Mouse (Mus musculus) left cerebral cortex, postnatal 14 days (tissue): ENCODE results near the gene H2-DMa. TPM values are rescaled to one million over a fixed set of nuclear protein-coding genes. Genes with fewer than 3 reads are reported as not detected.

Source experiments
- DNase-seq, 2 experiments: peaks; one replicate each; pipeline ENCODE4 v3.0.0; 2021 to 2022; ENCODE audit warnings: low spot score in 2 of 2, mixed read lengths in 1 of 2
- intact Hi-C: fragments of 180-260 bp; cut with DNase I; formaldehyde crosslinking; loops from one replicate; pipeline ENCODE4 v1.15.1; 2025
- long read RNA-seq, 2 experiments: library from polyadenylated mRNA; stranded (forward); transcript quantifications; one replicate each; pipeline ENCODE4 v2.0.0; 2021
- total RNA-seq, 2 experiments: library from RNA; stranded (reverse); gene quantifications; 2 replicates each; pipeline ENCODE4 v1.2.3; 2021

H2-DMa gene
- 10 to 100 TPM; 25.8 to 29.1 TPM for total RNA-seq
- long read RNA-seq, experiment 1, transcript H2-DMa-205 (5 exons, 1,108 nt): major isoform, 18 of 25 reads
- long read RNA-seq, experiment 1, partial matches to known transcripts: 3 of 25 reads
- long read RNA-seq, experiment 1, other reads (novel, unspliced or antisense): 4 of 25 reads
- long read RNA-seq, experiment 2, transcript H2-DMa-205 (5 exons, 1,108 nt): major isoform, 13 of 27 reads
- long read RNA-seq, experiment 2, partial matches to known transcripts: 1 of 27 reads
- long read RNA-seq, experiment 2, other reads (novel, unspliced or antisense): 13 of 27 reads

DNA sequence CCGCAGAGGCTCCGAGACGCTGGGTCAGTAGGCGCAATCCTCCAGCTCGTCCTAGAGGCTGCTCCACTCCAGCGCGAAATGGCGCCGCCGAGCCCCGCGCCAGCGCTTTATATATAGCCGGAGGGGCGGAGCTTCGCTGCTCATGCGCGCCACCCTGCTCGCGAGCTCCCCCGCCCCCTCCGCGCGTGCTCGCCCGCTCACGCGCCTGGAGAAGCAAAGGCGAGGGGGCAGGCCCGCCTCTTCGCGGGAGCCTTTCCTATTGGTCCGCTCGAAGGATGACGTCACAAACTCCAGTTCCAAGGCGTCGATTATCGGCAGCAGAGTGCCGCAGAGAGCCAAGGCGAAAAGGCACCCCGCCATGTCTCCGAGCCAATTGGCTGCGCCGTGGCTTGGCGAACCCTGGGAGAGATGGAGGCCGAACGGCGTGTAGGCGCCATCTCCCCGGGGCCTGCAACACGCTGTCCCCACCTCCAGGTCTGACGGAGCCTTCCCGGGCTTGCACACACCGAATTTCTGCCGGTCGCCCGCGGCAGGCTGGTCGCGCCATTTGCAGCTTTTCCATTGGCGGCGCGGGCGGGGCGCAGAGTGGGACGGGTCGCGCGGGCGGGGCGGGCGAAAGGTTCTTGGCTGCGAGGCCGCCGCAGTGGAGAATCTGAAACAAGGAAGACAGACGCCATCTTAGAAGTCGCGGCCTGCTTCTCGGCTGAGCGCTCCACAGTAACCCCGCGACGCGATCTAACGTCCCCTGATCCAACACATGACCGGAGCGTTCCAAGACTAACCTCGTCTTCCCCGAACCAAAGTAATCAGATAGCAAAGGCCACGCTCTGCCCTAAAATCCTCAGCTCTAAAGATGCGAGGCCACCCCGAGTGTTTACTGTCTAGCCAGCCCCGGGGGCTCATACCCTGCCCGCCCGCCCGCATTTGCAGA is at the start of gene H2-DMa:
H2-DMa (plus strand) TSS at position 293 of the 931 bp plus-strand sequence.
- intact Hi-C loops: loop anchor here (5.0 kb wide), 2 partner anchors 82 to 473 kb away; partner anchors contain the start of genes Col11a2 and Pbx2
- peak; percentile 99 for DNase-seq

- no peak for DNase-seq
- intact Hi-C loops: no loop called here
These were observed 47.2 kb upstream of the H2-DMa start for GRCm38 (mm10) chr17:34072091-34072490.

- intact Hi-C loops: no loop called here
- peak; percentile 83 for DNase-seq
These were observed 44.1 kb upstream of the H2-DMa start for GRCm38 (mm10) chr17:34075271-34075670.

GRCm38 (mm10) chr17:34077549-34077948 is 41.8 kb upstream of the H2-DMa start:
- intact Hi-C loops: no loop called here
- DNase-seq: peak; percentile 71 to 86

DNA sequence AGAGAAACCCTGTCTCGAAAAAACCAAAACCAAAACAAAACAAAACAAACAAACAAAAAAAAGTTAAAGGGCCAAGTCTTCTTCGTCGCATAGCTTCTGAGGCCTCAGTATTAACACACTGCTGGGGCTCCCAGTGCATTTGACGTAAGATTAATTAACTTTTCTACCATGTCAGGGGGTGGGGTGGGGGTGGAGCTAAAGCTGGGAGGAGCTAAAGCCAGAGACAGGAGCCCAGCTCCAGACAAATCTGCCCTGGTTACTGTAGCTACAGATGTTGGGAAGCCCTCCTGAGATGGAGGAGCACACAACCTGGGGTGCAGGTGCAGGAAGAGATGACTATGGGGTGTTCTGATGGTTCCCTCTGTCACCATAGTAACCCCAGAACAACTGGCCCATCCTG is 41.2 kb upstream of the H2-DMa start:
- DNase-seq: no peak
- intact Hi-C loops: loop anchor here (1.0 kb wide), 1 partner anchor 91 kb away; no protein-coding TSS in a partner anchor

- DNase-seq: no peak
- intact Hi-C loops: no loop called here
These were observed 40.3 kb upstream of the H2-DMa start for GRCm38 (mm10) chr17:34079002-34079401.

GRCm38 (mm10) chr17:34079621-34080020 is 39.7 kb upstream of the H2-DMa start:
- intact Hi-C loops: no loop called here
- DNase-seq: peak; percentile 49 to 75

- intact Hi-C loops: no loop called here
- no peak for DNase-seq
These were observed 36.2 kb upstream of the H2-DMa start for GRCm38 (mm10) chr17:34083104-34083503.

- no peak for DNase-seq
- intact Hi-C loops: no loop called here
These were observed 32.0 kb upstream of the H2-DMa start for GRCm38 (mm10) chr17:34087386-34087785.

GRCm38 (mm10) chr17:34088124-34088523 is 31.2 kb upstream of the H2-DMa start:
- DNase-seq: peak in 1 of 2 experiments; percentile 51
- intact Hi-C loops: no loop called here

DNA sequence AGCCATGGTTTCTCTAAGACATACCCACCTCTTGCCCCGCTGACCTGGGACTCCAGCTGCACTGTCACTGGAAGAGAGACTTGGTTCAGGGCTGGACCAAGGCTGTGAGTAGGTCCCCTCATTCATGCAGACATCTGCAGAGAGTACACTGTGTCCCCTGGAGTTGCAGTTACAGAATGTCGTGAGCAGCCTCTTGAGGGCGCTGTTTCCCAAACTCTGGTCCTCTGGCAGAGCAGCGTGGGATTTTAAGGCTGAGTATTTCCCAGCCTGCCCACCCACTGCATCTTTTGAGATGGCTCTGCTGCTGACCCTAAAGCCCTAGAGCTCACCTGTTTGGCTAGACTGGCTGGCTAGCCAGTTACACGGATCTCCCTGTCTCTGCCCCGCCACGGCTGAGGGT is 28.4 kb upstream of the H2-DMa start:
- intact Hi-C loops: no loop called here
- peak in 1 of 2 experiments; percentile 62 for DNase-seq

- intact Hi-C loops: no loop called here
- DNase-seq: no peak
These were observed 27.0 kb upstream of the H2-DMa start, which contains the start of gene H2-Oa for GRCm38 (mm10) chr17:34092197-34092875. TSS of gene H2-Oa (plus strand) at chr17:34092340.

GRCm38 (mm10) chr17:34093199-34093874 is 26.0 kb upstream of the H2-DMa start:
- DNase-seq: no peak
- intact Hi-C loops: no loop called here

GRCm38 (mm10) chr17:34094283-34095035 is 24.9 kb upstream of the H2-DMa start:
- no peak for DNase-seq
- intact Hi-C loops: no loop called here

DNA sequence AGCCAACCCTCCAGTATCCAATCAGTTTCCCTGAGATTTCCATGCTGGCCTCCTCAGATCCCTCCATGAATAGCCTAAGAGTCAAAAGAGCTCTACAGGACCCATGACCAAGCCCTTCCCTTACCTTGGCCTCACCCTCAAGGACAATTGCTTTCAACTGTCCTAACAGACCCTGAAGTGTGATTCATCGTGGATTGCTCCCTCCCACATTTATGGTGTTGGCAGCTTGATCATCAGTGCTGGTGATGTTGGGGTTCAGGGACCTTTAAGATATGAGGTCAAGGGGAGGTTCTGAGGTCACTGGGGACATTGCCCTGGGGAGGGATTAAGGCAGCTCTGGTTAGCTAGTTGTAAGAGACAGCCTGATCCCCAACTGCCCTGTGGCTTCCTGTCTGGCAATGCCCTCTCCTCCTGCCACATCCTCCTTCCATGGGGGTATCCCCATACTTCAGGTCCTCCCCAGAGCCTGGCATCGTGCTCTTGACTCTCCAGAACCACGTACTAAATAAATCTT is 22.8 kb upstream of the H2-DMa start:
- DNase-seq: no peak
- intact Hi-C loops: no loop called here

- DNase-seq: no peak
- intact Hi-C loops: no loop called here
These were observed 22.1 kb upstream of the H2-DMa start for GRCm38 (mm10) chr17:34097272-34097671.

DNA sequence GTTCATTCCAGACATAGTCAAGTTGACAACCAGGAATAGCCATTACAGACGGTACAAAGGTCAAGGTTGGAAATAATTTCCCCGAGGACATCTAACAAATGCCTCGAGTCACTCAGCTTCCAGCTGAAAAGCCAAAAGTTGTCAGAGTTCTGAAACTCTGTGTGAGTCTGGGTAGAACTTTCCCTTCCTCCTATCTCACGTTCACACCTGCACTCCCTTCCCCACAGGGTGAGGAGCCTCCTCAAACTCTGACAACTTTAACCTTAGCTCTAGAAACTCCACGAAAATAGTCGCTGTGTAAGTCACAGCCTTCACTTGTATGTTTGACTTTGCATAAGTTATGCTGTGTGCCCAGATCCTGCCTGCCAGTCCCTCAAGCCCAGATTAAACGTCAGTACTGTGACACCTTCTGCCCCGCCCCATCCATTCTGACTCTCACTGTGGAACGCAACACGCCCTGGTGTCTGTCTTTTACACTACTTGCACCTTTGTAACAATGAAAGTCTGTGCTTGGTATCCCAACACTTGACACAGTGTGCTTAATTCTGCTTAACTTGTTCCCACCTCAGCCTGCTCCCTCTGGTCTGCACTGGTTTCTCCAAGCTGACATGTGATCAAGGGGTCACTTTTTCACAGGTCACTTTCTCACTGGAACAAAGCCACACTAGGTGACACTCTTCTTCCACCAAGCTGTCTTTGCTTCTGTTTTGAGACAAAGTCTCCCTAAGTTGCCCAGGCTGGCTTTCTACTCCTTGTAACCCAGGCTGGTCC is 20.4 kb upstream of the H2-DMa start:
- intact Hi-C loops: no loop called here
- DNase-seq: no peak

DNA sequence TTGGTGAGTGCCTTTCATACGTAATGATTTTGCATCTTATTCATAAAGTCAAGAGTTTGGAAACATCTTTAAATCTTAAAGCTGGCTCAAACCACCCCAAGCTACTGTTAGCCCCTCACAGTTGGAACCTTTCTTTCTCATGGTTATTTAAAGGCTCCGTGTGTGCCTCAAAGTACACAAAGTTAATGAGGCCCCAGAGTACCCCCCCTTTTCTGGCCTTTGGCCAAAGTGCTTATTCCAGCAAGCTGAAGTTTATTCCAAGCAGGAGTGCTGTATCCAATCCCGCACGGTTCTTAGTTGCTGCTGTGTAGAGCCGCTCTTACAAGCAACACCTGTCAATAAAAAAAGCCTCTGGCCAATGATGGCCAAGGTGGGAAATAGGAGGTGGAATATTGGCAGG is 19.8 kb upstream of the H2-DMa start:
- DNase-seq: no peak
- intact Hi-C loops: no loop called here
